Mouse (Mus musculus) CD4-positive, CD25-positive, alpha-beta regulatory T cell (primary cell): ENCODE measurements around the gene Nr1h3. TPM values are rescaled to one million over a fixed set of nuclear protein-coding genes. Genes with fewer than 3 reads are reported as not detected.

Source experiments
- polyA plus RNA-seq: library from polyadenylated mRNA; unstranded; fragments of 100-300 nt; shearing (Covaris generic); gene quantifications from one replicate; pipeline ENCODE4 v1.2.1, GENCODE M21; 2017

The Nr1h3 gene
- polyA plus RNA-seq = 1.7 TPM

GRCm38 (mm10) chr2:91202222-91202971, at the start of gene Nr1h3, which contains the start of gene Acp2:
TSS of gene Nr1h3 (minus strand) at chr2:91202834.
TSS of gene Acp2 (plus strand) at chr2:91202885.

DNA sequence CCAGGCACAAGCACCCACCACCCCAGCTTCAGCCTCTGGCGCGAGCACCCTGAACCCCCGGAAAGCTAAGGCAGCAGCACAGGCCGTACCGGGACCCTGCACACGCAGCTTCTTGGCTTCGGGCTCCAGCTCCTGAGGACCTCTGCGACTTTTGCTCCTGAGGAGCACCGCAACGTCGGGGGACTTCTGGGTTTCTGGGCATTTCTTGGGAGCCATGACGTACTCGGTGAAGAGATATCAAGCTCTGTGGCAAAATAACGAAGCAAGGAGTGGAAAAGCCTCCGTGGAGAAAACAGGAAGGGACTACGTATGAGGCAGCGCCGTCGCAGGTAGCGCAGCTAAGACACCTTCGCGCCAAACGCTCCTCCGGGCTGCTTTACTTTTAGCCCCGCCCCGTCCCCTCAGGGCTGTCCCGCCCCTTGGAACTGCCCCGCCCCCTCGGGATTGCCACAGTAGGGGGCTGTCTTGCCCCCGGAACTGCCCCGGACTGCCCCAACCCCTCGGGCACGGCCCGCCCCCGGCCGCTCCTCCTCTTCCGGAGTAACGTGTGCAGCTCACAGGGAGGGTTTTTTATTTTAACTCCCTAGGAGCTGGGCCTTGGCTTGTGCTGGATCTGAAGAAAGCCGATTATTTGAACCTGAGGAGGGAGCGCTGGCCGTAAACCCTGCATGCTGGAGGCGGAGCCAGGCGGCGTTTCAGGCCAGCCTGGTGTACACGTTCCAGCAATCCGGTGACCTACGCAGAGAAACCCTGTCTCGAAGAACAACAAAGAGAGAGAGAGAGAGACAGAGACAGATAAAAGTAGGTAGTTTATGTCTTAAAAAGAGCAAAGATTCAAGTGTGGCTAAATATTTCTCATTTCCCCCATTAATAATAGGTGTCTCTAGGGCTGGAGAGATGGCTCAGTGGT, 34.2 kb upstream of the Nr1h3 start, which contains the start of gene Ddb2:
TSS of gene Ddb2 (minus strand) at position 382 of the 910 bp plus-strand sequence.

GRCm38 (mm10) chr2:91183711-91184405, 18.8 kb downstream of the Nr1h3 start, which contains the start of gene Madd:
TSS of gene Madd (minus strand) at chr2:91183837.

Other genes with a start within 250 kb of the Nr1h3 start
- 4.2 TPM for gene Rapsn, start 167.2 kb downstream of the Nr1h3 start, polyA plus RNA-seq
- gene Psmc3, start 148.8 kb downstream of the Nr1h3 start, polyA plus RNA-seq = 282 TPM
- 39.2 TPM for gene Slc39a13, start 132.4 kb downstream of the Nr1h3 start, polyA plus RNA-seq
- gene Spi1, start 120.4 kb downstream of the Nr1h3 start, polyA plus RNA-seq = 1.4 TPM
- not detected for gene Mybpc3, start 84.7 kb downstream of the Nr1h3 start, polyA plus RNA-seq
- gene Madd, start 19.0 kb downstream of the Nr1h3 start, polyA plus RNA-seq = 124 TPM
- 17.2 TPM for gene Acp2, start 51 bp upstream of the Nr1h3 start, polyA plus RNA-seq
- 84.5 TPM for gene Ddb2, start 34.1 kb upstream of the Nr1h3 start, polyA plus RNA-seq
- 0.25 TPM for gene Pacsin3, start 53.1 kb upstream of the Nr1h3 start, polyA plus RNA-seq
- gene Arfgap2, start 62.1 kb upstream of the Nr1h3 start, polyA plus RNA-seq = 131 TPM
- gene 1110051M20Rik, start 241.9 kb upstream of the Nr1h3 start, polyA plus RNA-seq = 20.0 TPM